In the genomic region with DNA sequence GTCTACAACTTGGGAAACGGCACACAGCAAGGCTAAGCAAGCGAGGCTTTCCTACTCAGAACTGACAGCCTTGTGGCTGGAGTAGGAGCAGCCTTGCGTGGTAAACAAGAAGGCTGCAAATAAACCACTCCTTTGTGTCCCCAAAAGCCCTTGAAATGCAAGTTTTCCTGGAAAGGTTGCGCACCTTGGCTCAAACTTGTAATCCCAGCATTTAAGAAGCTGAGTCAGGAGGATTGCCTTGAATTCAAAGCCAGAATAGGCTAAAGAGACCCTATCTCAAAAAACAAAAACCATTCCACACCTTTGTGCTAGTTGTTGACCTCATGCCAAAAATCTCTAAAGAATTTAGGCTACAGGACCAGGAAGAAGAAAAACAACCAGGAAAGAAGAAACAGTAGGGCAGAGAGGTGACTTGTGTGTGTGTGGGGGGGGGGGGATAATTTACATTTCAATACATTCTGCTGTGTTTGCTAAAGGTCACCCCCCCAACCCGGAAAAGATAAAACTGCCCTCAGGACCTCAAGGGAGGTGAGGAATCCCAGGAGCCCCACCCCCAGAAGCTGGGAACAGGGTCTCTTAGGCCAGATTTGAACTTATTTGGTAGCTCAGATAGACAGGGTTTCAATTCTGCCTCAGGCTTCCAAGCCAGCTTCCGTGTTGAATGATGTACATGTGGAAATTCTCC, we compare ENCODE assay signal across 18 mouse cellular contexts. TPM values are rescaled to one million over a fixed set of nuclear protein-coding genes. Genes with fewer than 3 reads are reported as not detected.
DNase-seq lines count a peak whose midpoint lies in the region; ATAC-seq lines count a peak whose summit lies in the region.
"Had no signal": no experiment of that assay in that cellular context is flagged by ENCODE, and none has a peak within 500 bp of the region (broad histone marks: within the 10 kb centered on the region; RNA-seq: fewer than 3 reads in every experiment).

No protein-coding gene starts in this region.

- no peak overlapping the region for H3K9ac ChIP-seq in kidney, embryonic 15.5 days
- no peak overlapping the region for H3K9ac ChIP-seq in forebrain, embryonic 16.5 days (replicated peaks; ENCODE audit: low read depth, low read length)
- H3K9ac ChIP-seq: forebrain, embryonic 13.5 days; hindbrain, embryonic 14.5 days; intestine, embryonic 15.5 days had no signal

- H3K27ac ChIP-seq in kidney, embryonic 15.5 days, result peak overlapping the region; percentile 32; the same call in 1 of the 2 replicates
- no peak overlapping the region for H3K27ac ChIP-seq in forebrain, embryonic 16.5 days (ENCODE audit: low read length)
- H3K27ac ChIP-seq: forebrain, embryonic 13.5 days; gastrocnemius, adult 2 months; hindbrain, embryonic 14.5 days; intestine, embryonic 15.5 days had no signal

- no peaks in the 10 kb centered on the region for H3K27me3 ChIP-seq in kidney, embryonic 15.5 days
- no peaks in the 10 kb centered on the region for H3K27me3 ChIP-seq in forebrain, embryonic 16.5 days (replicated peaks; ENCODE audit: control insufficient read depth, insufficient read depth, low read length)
- H3K27me3 ChIP-seq: forebrain, embryonic 13.5 days; intestine, embryonic 15.5 days had no signal

- no peak overlapping the region for H3K4me2 ChIP-seq in kidney, embryonic 15.5 days
- no peak overlapping the region for H3K4me2 ChIP-seq in forebrain, embryonic 16.5 days (ENCODE audit: low read length)
- H3K4me2 ChIP-seq: forebrain, embryonic 13.5 days had no signal

- H3K4me3 ChIP-seq in kidney, embryonic 15.5 days (replicated peaks), result no peak overlapping the region
- H3K4me3 ChIP-seq in forebrain, embryonic 16.5 days (replicated peaks; ENCODE audit: low read length), result no peak overlapping the region
- H3K4me3 ChIP-seq: forebrain, embryonic 13.5 days; gastrocnemius, adult 2 months; hindbrain, embryonic 10.5 days; intestine, embryonic 15.5 days had no signal

- H3K4me1 ChIP-seq in kidney, embryonic 15.5 days, result 0 out of 2 replicates have a peak, but pooled peaks cover 2% of the 10 kb centered on the region
- H3K4me1 ChIP-seq in forebrain, embryonic 16.5 days (replicated peaks; ENCODE audit: control insufficient read depth, insufficient read depth, low read length), result peaks cover 6% of the 10 kb centered on the region; the same call in 1 of the 2 replicates
- H3K4me1 ChIP-seq: embryonic facial prominence, embryonic 10.5 days; intestine, embryonic 15.5 days had no signal

- no peaks in the 10 kb centered on the region for H3K36me3 ChIP-seq in kidney, embryonic 15.5 days
- no peaks in the 10 kb centered on the region for H3K36me3 ChIP-seq in forebrain, embryonic 16.5 days (ENCODE audit: control insufficient read depth, insufficient read depth)
- H3K36me3 ChIP-seq: embryonic facial prominence, embryonic 10.5 days; hindbrain, embryonic 10.5 days; intestine, embryonic 15.5 days had no signal

- no peaks in the 10 kb centered on the region for H3K9me3 ChIP-seq in kidney, embryonic 15.5 days (replicated peaks)
- no peaks in the 10 kb centered on the region for H3K9me3 ChIP-seq in forebrain, embryonic 16.5 days (ENCODE audit: control insufficient read depth, low read length)
- H3K9me3 ChIP-seq: embryonic facial prominence, embryonic 10.5 days; forebrain, embryonic 13.5 days; hindbrain, embryonic 10.5 days; intestine, embryonic 15.5 days had no signal

- ATAC-seq in kidney, embryonic 15.5 days (replicated peaks; ENCODE audit: low FRiP score), result no peak
- no peak for ATAC-seq in forebrain, embryonic 16.5 days
- ATAC-seq: forebrain, embryonic 13.5 days; intestine, embryonic 15.5 days; Patski had no signal

- WGBS in kidney, embryonic 15.5 days, result 81% methylated on average over 6 of the region's 6 CpGs
- 79% methylated on average over 6 of the region's 6 CpGs for WGBS in forebrain, embryonic 16.5 days

- DNase-seq in cerebellum, adult 9-11 months, result peak; percentile 5
- no peak for DNase-seq in cerebellum, postnatal 25 days
- DNase-seq in kidney, adult 9 months, result no peak
- peak; percentile 96 for DNase-seq in R1 (ENCODE audit: low read depth, low spot score)
- no peak for DNase-seq in spleen, adult 12 weeks (ENCODE audit: low spot score)
- DNase-seq: adrenal gland, adult 8-10 months; adrenal gland, postnatal 36 days; cerebellum, adult 8-10 months; gastrocnemius, adult 2 months; gastrocnemius, postnatal 25 days had no signal

RNA-seq across cellular contexts. Expression of gene Cul4b, which starts 9.3 kb away (rescaled TPM):
- 31.5 and 32.4 TPM in 2 replicates for polyA plus RNA-seq in kidney, embryonic 15.5 days (2015; fragmentation: Nextera tagmentation; extraction: Ambion mirVana)
- 17.2 and 21.6 TPM in 2 replicates for polyA plus RNA-seq in forebrain, embryonic 16.5 days (2015; fragmentation: Nextera tagmentation; extraction: Ambion mirVana)

RNA-seq across cellular contexts. Expression of gene Mcts1, which starts 33.7 kb away (rescaled TPM):
- 84.3 and 91.2 TPM in 2 replicates for polyA plus RNA-seq in kidney, embryonic 15.5 days (2015; fragmentation: Nextera tagmentation; extraction: Ambion mirVana)
- 163 and 167 TPM in 2 replicates for polyA plus RNA-seq in forebrain, embryonic 16.5 days (2015; fragmentation: Nextera tagmentation; extraction: Ambion mirVana)

Comparison
In these comparisons a context has a peak if more than half of its experiments do, and no peak if none do; other contexts are left out.
1. DNase-seq: peak in cerebellum, adult 9-11 months (single experiment) and R1 (single experiment); none in cerebellum, postnatal 25 days (0 of 2), kidney, adult 9 months (single experiment) and spleen, adult 12 weeks (single experiment).